Mouse (Mus musculus): ENCODE measurements around the gene Ccdc155.

The Ccdc155 gene

GRCm38 (mm10) chr7:45204380-45205143, at the start of gene Ccdc155:
Gene Ccdc155, minus strand, starts transcription at chr7:45204892.
- in situ Hi-C loops (cut with MboI): no loop called here

- in situ Hi-C loops (cut with MboI): no loop called here
Observed at GRCm38 (mm10) chr7:45253806-45254205, 49.1 kb upstream of the Ccdc155 start.

- in situ Hi-C loops (cut with MboI): no loop called here
Observed at GRCm38 (mm10) chr7:45247666-45248065, 43.0 kb upstream of the Ccdc155 start.

GRCm38 (mm10) chr7:45241389-45241749, 36.7 kb upstream of the Ccdc155 start:
- in situ Hi-C loops (cut with MboI): no loop called here

GRCm38 (mm10) chr7:45240633-45241388, 36.1 kb upstream of the Ccdc155 start, which contains the start of gene Slc6a16:
Gene Slc6a16, plus strand, starts transcription at chr7:45241085.
- in situ Hi-C loops (cut with MboI): no loop called here

- in situ Hi-C loops (cut with MboI): no loop called here
Observed at GRCm38 (mm10) chr7:45240109-45240508, 35.4 kb upstream of the Ccdc155 start.

- in situ Hi-C loops (cut with MboI): no loop called here
Observed at GRCm38 (mm10) chr7:45238723-45239496, 34.2 kb upstream of the Ccdc155 start, which contains the start of gene Cd37. Gene Cd37, minus strand, starts transcription at chr7:45239115.

GRCm38 (mm10) chr7:45237747-45238699, 33.3 kb upstream of the Ccdc155 start:
- in situ Hi-C loops (cut with MboI): no loop called here

- in situ Hi-C loops (cut with MboI): no loop called here
Observed at GRCm38 (mm10) chr7:45235656-45236180, 31.0 kb upstream of the Ccdc155 start.

- in situ Hi-C loops (cut with MboI): no loop called here
Observed at GRCm38 (mm10) chr7:45234922-45235571, 30.4 kb upstream of the Ccdc155 start.

GRCm38 (mm10) chr7:45234333-45234841, 29.7 kb upstream of the Ccdc155 start:
- in situ Hi-C loops (cut with MboI): no loop called here

- in situ Hi-C loops (cut with MboI): no loop called here
Observed at GRCm38 (mm10) chr7:45233580-45234332, 29.1 kb upstream of the Ccdc155 start.

- in situ Hi-C loops (cut with MboI): no loop called here
Observed at GRCm38 (mm10) chr7:45232716-45233465, 28.2 kb upstream of the Ccdc155 start.

- in situ Hi-C loops (cut with MboI): no loop called here
Observed at GRCm38 (mm10) chr7:45231941-45232340, 27.2 kb upstream of the Ccdc155 start.

- in situ Hi-C loops (cut with MboI): no loop called here
Observed at GRCm38 (mm10) chr7:45231192-45231591, 26.5 kb upstream of the Ccdc155 start.

- in situ Hi-C loops (cut with MboI): no loop called here
Observed at GRCm38 (mm10) chr7:45229459-45230203, 24.9 kb upstream of the Ccdc155 start.

GRCm38 (mm10) chr7:45229046-45229445, 24.4 kb upstream of the Ccdc155 start:
- in situ Hi-C loops (cut with MboI): no loop called here

- in situ Hi-C loops (cut with MboI): no loop called here
Observed at GRCm38 (mm10) chr7:45228548-45228947, 23.9 kb upstream of the Ccdc155 start.

All from mature B cell (primary cell).